Comparison of ENCODE assay signal across 38 mouse cellular contexts in genomic region chr13:91880256-91880655, GRCm38 (mm10). TPM values are rescaled to one million over a fixed set of nuclear protein-coding genes. Genes with fewer than 3 reads are reported as not detected.
"Had no signal": no experiment of that assay in that cellular context is flagged by ENCODE, and none has a peak within 500 bp of the region (broad histone marks: within the 10 kb centered on the region; RNA-seq: fewer than 3 reads in every experiment).

No protein-coding gene starts in this region.

- H3K27ac ChIP-seq: heart, embryonic 13.5 days; heart, embryonic 15.5 days; hindbrain, embryonic 10.5 days; hindbrain, embryonic 12.5 days; hindbrain, embryonic 13.5 days; hindbrain, embryonic 14.5 days; hindbrain, embryonic 15.5 days; hindbrain, postnatal 0 days; intestine, embryonic 15.5 days; kidney, embryonic 15.5 days; kidney, postnatal 0 days; layer of hippocampus, adult 2 months; left cerebral cortex, adult 2 months had no signal

- DNase-seq: heart, postnatal 10 days; heart, postnatal 14 days; heart, postnatal 36 days; heart, postnatal 4 days; kidney, adult 11 months; kidney, adult 18-20 months; kidney, adult 2 months; kidney, adult 8-10 months; kidney, adult 9 months; kidney, postnatal 10 days; kidney, postnatal 14 days; kidney, postnatal 25 days; kidney, postnatal 36 days; kidney, postnatal 4 days; layer of hippocampus, adult 9-11 months; layer of hippocampus, postnatal 36 days had no signal

- H3K4me3 ChIP-seq: heart, embryonic 12.5 days; heart, embryonic 13.5 days; heart, embryonic 15.5 days; hindbrain, embryonic 10.5 days; hindbrain, embryonic 12.5 days; hindbrain, embryonic 13.5 days; hindbrain, embryonic 15.5 days; intestine, embryonic 15.5 days; kidney, embryonic 15.5 days; layer of hippocampus, adult 2 months; left cerebral cortex, adult 2 months had no signal

- ATAC-seq: hindbrain, embryonic 16.5 days; hindbrain, postnatal 0 days; inflammation-experienced regulatory T-cells, adult 6 months; intestine, embryonic 15.5 days; intestine, embryonic 16.5 days; intestine, postnatal 0 days had no signal

- H3K4me2 ChIP-seq: heart, embryonic 12.5 days; heart, embryonic 13.5 days; heart, embryonic 15.5 days; hindbrain, embryonic 12.5 days; hindbrain, embryonic 13.5 days; hindbrain, embryonic 14.5 days; hindbrain, embryonic 15.5 days; intestine, embryonic 15.5 days; kidney, embryonic 15.5 days had no signal

- H3K4me1 ChIP-seq: hindbrain, embryonic 10.5 days; hindbrain, embryonic 12.5 days; hindbrain, embryonic 13.5 days; hindbrain, embryonic 15.5 days; intestine, embryonic 15.5 days; kidney, embryonic 15.5 days had no signal

- H3K9me3 ChIP-seq: heart, embryonic 12.5 days; heart, embryonic 13.5 days; heart, embryonic 15.5 days; hindbrain, embryonic 10.5 days; hindbrain, embryonic 12.5 days; hindbrain, embryonic 13.5 days; hindbrain, embryonic 15.5 days; intestine, embryonic 15.5 days; kidney, embryonic 15.5 days had no signal

- H3K36me3 ChIP-seq: heart, embryonic 12.5 days; heart, embryonic 13.5 days; heart, embryonic 15.5 days; hindbrain, embryonic 10.5 days; hindbrain, embryonic 12.5 days; hindbrain, embryonic 13.5 days; hindbrain, embryonic 15.5 days; intestine, embryonic 15.5 days; kidney, embryonic 15.5 days had no signal

- H3K27me3 ChIP-seq: heart, embryonic 12.5 days; heart, embryonic 13.5 days; heart, embryonic 15.5 days; hindbrain, embryonic 12.5 days; hindbrain, embryonic 13.5 days; hindbrain, embryonic 15.5 days; intestine, embryonic 15.5 days; kidney, embryonic 15.5 days had no signal

- H3K9ac ChIP-seq: heart, embryonic 12.5 days; heart, embryonic 13.5 days; heart, embryonic 15.5 days; hindbrain, embryonic 12.5 days; hindbrain, embryonic 13.5 days; hindbrain, embryonic 14.5 days; hindbrain, embryonic 15.5 days; intestine, embryonic 15.5 days; kidney, embryonic 15.5 days had no signal

RNA-seq across cellular contexts. Expression of gene Ckmt2, which starts 3.6 kb away (rescaled TPM):
- total RNA-seq: hematopoietic stem cell, adult 5-6 weeks; hindbrain, postnatal 0 days; left cerebral cortex, adult 18-20 months; left cerebral cortex, adult 2 months had no signal
- polyA plus RNA-seq: hindbrain, embryonic 10.5 days; hindbrain, embryonic 11.5 days; hindbrain, embryonic 12.5 days; hindbrain, embryonic 15.5 days; inflammation-experienced regulatory T-cells, adult 6 months; kidney, embryonic 14.5 days had no signal
